Mouse (Mus musculus): ENCODE results near the gene Gm10964.
A peak's percentile ranks its signal among the peaks of the same experiment; 100 is the strongest.

The Gm10964 gene

GRCm38 (mm10) chr3:103739329-103739728 lies at the start of gene Gm10964:
Gm10964 (plus strand) TSS chr3:103739366.
- DNase-seq (ENCODE audit: low spot score in 2 of 2): no peak

GRCm38 (mm10) chr3:103690506-103690905 lies 48.7 kb upstream of the Gm10964 start:
- DNase-seq (ENCODE audit: low spot score in 2 of 2): peak; percentile 18 to 34

- no peak for DNase-seq (ENCODE audit: low spot score in 2 of 2)
Measured at GRCm38 (mm10) chr3:103695556-103695955, 43.6 kb upstream of the Gm10964 start.

GRCm38 (mm10) chr3:103696388-103696925 lies 42.7 kb upstream of the Gm10964 start:
- no peak for DNase-seq (ENCODE audit: low spot score in 2 of 2)

GRCm38 (mm10) chr3:103704661-103705060 lies 34.5 kb upstream of the Gm10964 start:
- DNase-seq (ENCODE audit: low spot score in 2 of 2): no peak

GRCm38 (mm10) chr3:103705426-103705825 lies 33.7 kb upstream of the Gm10964 start:
- DNase-seq (ENCODE audit: low spot score in 2 of 2): no peak

- no peak for DNase-seq (ENCODE audit: low spot score in 2 of 2)
Measured at GRCm38 (mm10) chr3:103709470-103710040, 29.6 kb upstream of the Gm10964 start.

GRCm38 (mm10) chr3:103712196-103712595 lies 27.0 kb upstream of the Gm10964 start:
- DNase-seq (ENCODE audit: low spot score in 2 of 2): no peak

GRCm38 (mm10) chr3:103714236-103714875 lies 24.8 kb upstream of the Gm10964 start:
- no peak for DNase-seq (ENCODE audit: low spot score in 2 of 2)

GRCm38 (mm10) chr3:103714942-103715341 lies 24.2 kb upstream of the Gm10964 start:
- DNase-seq (ENCODE audit: low spot score in 2 of 2): no peak

GRCm38 (mm10) chr3:103715762-103716693 lies 23.1 kb upstream of the Gm10964 start:
- DNase-seq (ENCODE audit: low spot score in 2 of 2): peak in 1 of 2 experiments; percentile 29

- peak in 1 of 2 experiments; percentile 32 for DNase-seq (ENCODE audit: low spot score in 2 of 2)
Measured at GRCm38 (mm10) chr3:103716774-103717760, 22.1 kb upstream of the Gm10964 start.

GRCm38 (mm10) chr3:103718728-103719127 lies 20.4 kb upstream of the Gm10964 start:
- DNase-seq (ENCODE audit: low spot score in 2 of 2): no peak

GRCm38 (mm10) chr3:103724137-103724536 lies 15.0 kb upstream of the Gm10964 start:
- no peak for DNase-seq (ENCODE audit: low spot score in 2 of 2)

- DNase-seq (ENCODE audit: low spot score in 2 of 2): no peak
Measured at GRCm38 (mm10) chr3:103726642-103727041, 12.5 kb upstream of the Gm10964 start.

GRCm38 (mm10) chr3:103727813-103728326 lies 11.3 kb upstream of the Gm10964 start:
- DNase-seq (ENCODE audit: low spot score in 2 of 2): no peak

- no peak for DNase-seq (ENCODE audit: low spot score in 2 of 2)
Measured at GRCm38 (mm10) chr3:103729850-103730249, 9.3 kb upstream of the Gm10964 start.

- DNase-seq (ENCODE audit: low spot score in 2 of 2): no peak
Measured at GRCm38 (mm10) chr3:103732116-103732515, 7.0 kb upstream of the Gm10964 start.

- DNase-seq (ENCODE audit: low spot score in 2 of 2): no peak
Measured at GRCm38 (mm10) chr3:103733176-103733575, 6.0 kb upstream of the Gm10964 start.

- no peak for DNase-seq (ENCODE audit: low spot score in 2 of 2)
Measured at GRCm38 (mm10) chr3:103733799-103734695, 5.1 kb upstream of the Gm10964 start.

Data from heart, adult 9 months (tissue).